Mouse (Mus musculus) left cerebral cortex, postnatal 10 days (tissue): ENCODE results near the gene Zfp691. TPM values are rescaled to one million over a fixed set of nuclear protein-coding genes. Genes with fewer than 3 reads are reported as not detected.

Experiments used
- DNase-seq, 2 experiments: peaks; one replicate each; pipeline ENCODE4 v3.0.0; 2021 to 2022; ENCODE audit warnings: low spot score in 2 of 2, mixed read lengths in 1 of 2; ENCODE audit errors: extremely low spot score in 1 of 2
- intact Hi-C: fragments of 180-260 bp; cut with DNase I; formaldehyde crosslinking; loops from one replicate; pipeline ENCODE4 v1.15.1; 2025
- microRNA-seq: library from miRNA; unstranded; fragments of <30 nt; microRNA quantifications from one replicate; pipeline ENCODE4 v1.2.0, GENCODE M21; 2022
- total RNA-seq, 2 experiments: library from RNA; stranded (reverse); gene quantifications; 2 replicates each; pipeline ENCODE4 v1.2.3; 2021

Gene Zfp691
- total RNA-seq, 2 experiments from 2014 or later, result 5.5 to 5.8 TPM

- DNase-seq, result no peak
- intact Hi-C loops, result no loop called here
Observed at GRCm38 (mm10) chr4:119131189-119131910, 42.6 kb downstream of the Zfp691 start.

DNA sequence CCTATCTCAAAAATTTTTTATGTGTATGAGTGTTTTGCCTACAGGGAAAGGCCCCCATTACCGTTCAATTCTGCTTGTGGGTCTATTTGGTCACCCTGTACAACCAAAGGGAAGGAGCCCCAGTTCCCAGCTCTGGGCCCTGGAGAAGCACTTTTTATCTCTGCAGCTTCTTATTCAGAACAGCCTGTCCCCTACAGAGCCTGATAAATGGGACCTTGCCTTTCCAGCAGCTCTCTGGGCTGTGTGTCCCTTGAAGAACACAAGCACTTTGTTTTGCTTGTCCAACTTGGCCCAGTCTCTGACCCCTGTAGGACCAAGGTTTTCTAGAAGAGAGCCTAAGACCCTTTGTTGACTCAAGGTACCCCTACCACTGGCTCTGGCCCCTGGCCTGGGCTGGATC lies 44.9 kb downstream of the Zfp691 start:
- intact Hi-C loops, result no loop called here
- DNase-seq, result no peak

DNA sequence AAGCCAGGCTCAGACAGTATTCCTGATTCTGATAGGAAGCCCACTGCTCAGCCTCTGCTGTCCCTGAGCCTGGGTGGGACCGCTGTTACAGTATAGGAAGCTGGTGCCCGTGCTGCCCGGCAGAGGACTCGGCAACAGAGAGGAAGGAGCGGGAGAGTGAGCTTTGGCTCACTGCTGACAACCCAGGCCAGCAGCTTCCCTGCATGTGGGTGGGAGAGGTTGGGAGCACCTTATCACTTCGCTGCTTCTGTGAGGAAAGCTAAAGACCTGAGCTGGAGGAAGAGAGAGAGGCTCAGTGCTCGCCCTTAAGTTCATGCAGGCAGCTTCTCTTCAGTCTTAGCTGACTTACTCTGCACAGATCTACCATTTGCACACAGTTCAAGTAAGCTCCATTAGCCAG lies 45.4 kb downstream of the Zfp691 start:
- intact Hi-C loops, result no loop called here
- no peak for DNase-seq

- DNase-seq, result no peak
- intact Hi-C loops, result no loop called here
Observed at GRCm38 (mm10) chr4:119127229-119127628, 46.8 kb downstream of the Zfp691 start.

GRCm38 (mm10) chr4:119125577-119126270 lies 48.3 kb downstream of the Zfp691 start:
- intact Hi-C loops, result no loop called here
- DNase-seq, result no peak

- intact Hi-C loops, result no loop called here
- no peak for DNase-seq
Observed at GRCm38 (mm10) chr4:119124771-119125273, 49.2 kb downstream of the Zfp691 start.

DNA sequence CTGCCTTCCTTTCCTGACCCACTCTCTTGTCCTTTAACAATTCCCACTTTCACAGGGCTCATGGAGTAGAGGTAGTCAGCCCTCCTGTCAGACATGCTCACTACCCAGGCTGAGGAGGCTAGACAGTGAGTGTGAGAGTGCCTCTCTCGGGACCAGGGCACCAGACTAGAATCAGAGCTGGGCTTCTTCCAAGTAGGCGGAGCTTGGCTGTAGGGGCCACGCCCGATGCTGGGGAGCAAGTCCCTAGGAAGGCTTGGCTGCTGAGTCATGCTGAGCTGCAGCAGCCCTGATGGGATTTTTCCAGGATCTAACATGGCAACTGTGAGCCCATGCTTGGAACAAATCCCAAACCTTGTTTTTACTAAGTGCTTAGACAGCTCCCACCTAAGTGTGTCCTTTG lies 52.7 kb downstream of the Zfp691 start:
- intact Hi-C loops, result no loop called here

DNA sequence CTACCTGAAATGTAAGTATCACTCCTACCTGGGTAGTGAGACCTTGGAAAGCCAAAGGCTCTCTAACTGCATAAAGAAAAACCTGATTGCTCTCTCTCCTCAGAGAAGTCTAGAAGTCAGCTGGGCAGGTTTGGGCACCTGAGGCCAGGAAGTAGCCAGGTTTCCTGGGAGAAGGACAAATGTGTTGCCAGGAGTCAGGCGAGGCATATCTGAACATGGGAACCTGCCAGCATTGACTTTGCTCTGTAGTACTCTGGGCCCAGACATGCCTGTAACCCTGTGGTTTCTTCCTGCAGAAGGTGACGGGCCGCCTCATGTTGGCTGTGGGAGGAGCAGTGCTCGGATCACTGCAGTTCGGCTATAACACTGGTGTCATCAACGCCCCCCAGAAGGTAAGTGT lies 53.9 kb downstream of the Zfp691 start:
- intact Hi-C loops, result no loop called here
- no peak for DNase-seq

More for the DNA sequence above, 52.7 kb downstream of the Zfp691 start:
- peak in 1 of 2 experiments; percentile 84 for DNase-seq

Small RNA genes within 50 kb of the gene (microRNA-seq; reads per million reads assigned to microRNA genes)
- not detected for gene Mir1957a

Other genes with a start within 250 kb of the Zfp691 start
- gene Olfr1328, start 235.6 kb downstream of the Zfp691 start, total RNA-seq, result not detected
- gene Lao1, start 212.6 kb downstream of the Zfp691 start, total RNA-seq, result under 1 TPM in 1 of 2 experiments, not detected in 1; 0.92 TPM
- 10 to 100 TPM; 46.2 to 70.9 TPM for gene Slc2a1, start 65.5 kb downstream of the Zfp691 start, total RNA-seq
- under 1 TPM; 0.45 to 0.51 TPM for gene Ermap, start 15.8 kb upstream of the Zfp691 start, total RNA-seq
- gene Svbp, start 21.1 kb upstream of the Zfp691 start, total RNA-seq, result 10 to 100 TPM; 27.9 to 29.7 TPM
- gene Tmem269, start 44.0 kb upstream of the Zfp691 start, total RNA-seq, result under 1 TPM; 0.28 to 0.30 TPM
- gene AU022252, start 58.5 kb upstream of the Zfp691 start, total RNA-seq, result 10 to 100 TPM; 32.3 to 35.4 TPM
- 1 to 10 TPM; 8.5 to 8.6 TPM for gene P3h1, start 58.7 kb upstream of the Zfp691 start, total RNA-seq
- under 1 TPM; 0.16 to 0.47 TPM for gene Cldn19, start 81.2 kb upstream of the Zfp691 start, total RNA-seq
- 100 to 1,000 TPM; 812 to 832 TPM for gene Ybx1, start 120.4 kb upstream of the Zfp691 start, total RNA-seq
- gene Ppih, start 146.4 kb upstream of the Zfp691 start, total RNA-seq, result 10 to 100 TPM; 19.5 to 23.5 TPM
- gene Ccdc30, start 241.3 kb upstream of the Zfp691 start, total RNA-seq, result 10 to 100 TPM; 18.1 to 20.1 TPM
- gene Ppcs, start 248.2 kb upstream of the Zfp691 start, total RNA-seq, result 1 to 10 TPM; 5.5 to 7.2 TPM
- gene Zmynd12, start 248.6 kb upstream of the Zfp691 start, total RNA-seq, result not detected